Mouse (Mus musculus): ENCODE results near the gene Pard6a. TPM values are rescaled to one million over a fixed set of nuclear protein-coding genes. Genes with fewer than 3 reads are reported as not detected.

Pard6a gene
- polyA plus RNA-seq, 1 experiment from 2014 or later: 18.2 TPM

DNA sequence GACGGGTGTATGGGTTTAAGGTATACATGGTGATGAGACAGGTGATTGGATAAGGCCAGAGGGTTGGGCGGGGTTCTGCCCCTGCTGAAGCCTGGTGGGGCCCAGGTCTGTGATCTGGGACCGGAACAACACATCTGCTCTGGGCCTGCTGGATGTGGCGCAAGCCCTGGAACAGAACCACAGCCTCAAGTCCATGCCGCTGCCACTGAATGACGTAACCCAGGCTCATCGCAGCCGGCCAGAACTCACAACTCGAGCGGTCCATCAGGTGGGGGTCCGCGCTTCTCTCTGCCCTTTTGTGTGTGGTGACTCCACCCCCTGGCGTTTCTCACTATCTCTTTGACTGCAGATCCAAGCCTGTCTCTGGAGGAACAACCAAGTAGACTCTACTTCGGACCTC is 10.0 kb upstream of the Pard6a start:
- WGBS: 82% methylated on average over 14 of the region's 14 CpGs
- no peak overlapping the region for H3K4me3 ChIP-seq
- no peak overlapping the region for H3K27ac ChIP-seq
- ATAC-seq (ENCODE audit: insufficient number of reproducible peaks, insufficient read depth, low FRiP score, low TSS enrichment): no peak
- peaks cover 10% of the 10 kb centered on the region for H3K4me1 ChIP-seq
- peaks cover 6% of the 10 kb centered on the region; the same call in 1 of the 2 replicates for H3K36me3 ChIP-seq
- no peak overlapping the region for H3K4me2 ChIP-seq (replicated peaks)
- H3K27me3 ChIP-seq: peaks cover 12% of the 10 kb centered on the region
- peaks cover 7% of the 10 kb centered on the region; the same call in 1 of the 2 replicates for H3K9me3 ChIP-seq
- H3K9ac ChIP-seq: no peak overlapping the region

DNA sequence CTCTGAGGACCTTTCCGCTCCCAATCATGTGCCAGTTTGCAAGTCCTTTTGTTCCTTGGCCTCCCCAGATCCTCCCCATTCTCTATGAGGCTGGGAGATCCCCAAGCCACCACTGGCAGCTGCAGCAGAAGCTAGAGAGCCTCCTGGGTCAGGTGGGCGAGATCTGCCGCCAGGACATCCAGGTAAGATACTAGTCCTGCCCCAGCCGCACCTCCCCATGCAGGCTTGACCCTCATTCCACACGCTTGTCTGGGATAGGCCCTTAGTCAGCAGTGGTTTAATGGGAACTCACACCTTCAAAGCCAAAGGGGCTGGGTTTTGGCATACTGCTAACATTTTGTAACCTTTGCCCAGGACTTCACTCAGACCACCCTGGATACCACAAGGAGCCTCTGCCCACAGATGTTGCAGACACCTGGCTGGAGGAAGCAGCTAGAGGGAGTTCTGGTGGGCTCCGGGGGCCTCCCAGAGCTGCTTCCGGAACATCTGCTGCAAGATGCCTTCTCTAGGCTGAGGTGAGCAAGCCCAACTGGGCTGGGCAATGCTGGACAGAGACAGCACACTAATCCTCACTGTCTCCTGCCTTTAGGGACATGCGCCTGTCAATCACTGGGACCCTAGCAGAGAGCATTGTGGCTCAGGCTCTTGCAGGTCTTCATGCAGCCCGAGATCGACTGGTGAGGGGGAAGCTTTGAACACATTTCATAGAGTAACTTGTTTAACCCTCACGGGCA is 8.3 kb upstream of the Pard6a start:
- Histone ChIP-seq H3K4me3 (no peak overlapping the region), H3K27me3 (peaks cover 12% of the 10 kb centered on the region), H3K27ac (no peak overlapping the region), H3K9ac (no peak overlapping the region), H3K4me2 (replicated peaks) (no peak overlapping the region), H3K36me3 (peaks cover 12% of the 10 kb centered on the region), H3K9me3 (peaks cover 7% of the 10 kb centered on the region; the same call in 1 of the 2 replicates), H3K4me1 (peaks cover 10% of the 10 kb centered on the region)
- 91% methylated on average over 11 of the region's 11 CpGs for WGBS
- ATAC-seq (ENCODE audit: insufficient number of reproducible peaks, insufficient read depth, low FRiP score, low TSS enrichment): no peak

DNA sequence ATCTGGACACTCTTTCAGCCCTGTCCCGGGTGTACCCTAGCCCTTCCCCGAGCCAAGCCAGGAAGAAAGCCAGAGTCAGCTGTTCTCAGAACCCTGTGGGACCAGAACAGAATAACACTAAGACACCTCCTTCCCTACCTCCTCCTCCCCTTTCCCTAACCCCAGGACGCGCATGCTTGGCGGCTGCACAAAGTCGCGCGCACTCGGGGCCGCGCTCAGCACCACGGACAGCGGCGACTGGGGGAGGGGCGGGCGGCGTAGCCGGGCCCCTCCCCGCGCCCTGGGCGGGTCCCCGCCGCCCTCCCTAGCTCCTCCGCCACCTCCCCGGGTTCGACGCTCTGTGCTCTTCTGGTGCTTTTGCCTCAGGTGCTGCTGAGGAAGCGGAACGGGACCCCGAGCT is 7.3 kb upstream of the Pard6a start:
- peak overlapping the region; percentile 54 for H3K9ac ChIP-seq
- H3K27me3 ChIP-seq: peaks cover 12% of the 10 kb centered on the region
- 2% methylated on average over 30 of the region's 30 CpGs for WGBS
- peaks cover 7% of the 10 kb centered on the region; the same call in 1 of the 2 replicates for H3K9me3 ChIP-seq
- H3K4me3 ChIP-seq: peak overlapping the region; percentile 41
- H3K27ac ChIP-seq: no peak overlapping the region
- H3K36me3 ChIP-seq: peaks cover 21% of the 10 kb centered on the region
- peaks cover 10% of the 10 kb centered on the region for H3K4me1 ChIP-seq
- H3K4me2 ChIP-seq (replicated peaks): peak overlapping the region; percentile 94
- ATAC-seq (ENCODE audit: insufficient number of reproducible peaks, insufficient read depth, low FRiP score, low TSS enrichment): no peak

DNA sequence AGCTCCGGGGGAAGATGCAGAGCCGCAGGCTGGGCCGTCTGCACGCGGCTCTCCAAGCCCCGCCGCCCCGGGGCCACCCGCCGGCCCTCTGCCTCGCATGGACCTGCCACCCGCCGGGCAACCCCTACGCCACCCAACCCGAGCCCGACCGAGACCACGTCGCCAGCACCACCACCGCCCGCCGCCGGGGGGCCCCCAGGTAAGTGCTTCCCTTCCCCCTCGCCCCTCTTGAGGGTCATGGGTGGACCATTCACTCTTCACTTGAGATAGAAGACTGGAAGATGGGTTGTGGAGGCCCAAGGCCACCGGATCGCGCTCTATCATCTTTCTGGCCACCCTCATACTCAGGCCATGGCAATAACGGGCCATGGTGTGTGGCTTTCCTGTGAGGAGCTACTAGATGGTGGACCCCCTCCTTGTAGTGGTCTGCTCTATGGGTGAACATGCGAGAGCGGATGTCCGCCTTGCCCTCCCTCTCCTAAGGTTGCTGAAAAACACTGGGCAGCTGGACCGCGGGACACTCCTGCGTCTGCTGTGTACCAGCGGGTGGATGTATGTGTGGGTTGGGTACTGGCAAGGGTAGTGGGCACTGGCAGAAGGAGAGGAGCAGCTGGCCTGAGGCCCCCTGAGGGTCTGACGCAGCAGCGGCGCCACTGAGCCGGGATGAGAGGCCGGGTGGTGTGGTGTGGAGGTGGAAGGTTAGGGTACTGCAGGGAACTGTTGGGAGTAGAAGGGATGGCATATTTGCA is 6.7 kb upstream of the Pard6a start:
- Histone ChIP-seq H3K4me1 (peaks cover 10% of the 10 kb centered on the region), H3K4me2 (replicated peaks) (peak overlapping the region; percentile 94), H3K27me3 (peaks cover 12% of the 10 kb centered on the region), H3K27ac (no peak overlapping the region), H3K9me3 (peaks cover 7% of the 10 kb centered on the region; the same call in 1 of the 2 replicates), H3K9ac (peak overlapping the region; percentile 54), H3K36me3 (peaks cover 24% of the 10 kb centered on the region), H3K4me3 (peak overlapping the region; percentile 41)
- ATAC-seq (ENCODE audit: insufficient number of reproducible peaks, insufficient read depth, low FRiP score, low TSS enrichment): peak; percentile 44
- WGBS: 7% methylated on average over 40 of the region's 40 CpGs

DNA sequence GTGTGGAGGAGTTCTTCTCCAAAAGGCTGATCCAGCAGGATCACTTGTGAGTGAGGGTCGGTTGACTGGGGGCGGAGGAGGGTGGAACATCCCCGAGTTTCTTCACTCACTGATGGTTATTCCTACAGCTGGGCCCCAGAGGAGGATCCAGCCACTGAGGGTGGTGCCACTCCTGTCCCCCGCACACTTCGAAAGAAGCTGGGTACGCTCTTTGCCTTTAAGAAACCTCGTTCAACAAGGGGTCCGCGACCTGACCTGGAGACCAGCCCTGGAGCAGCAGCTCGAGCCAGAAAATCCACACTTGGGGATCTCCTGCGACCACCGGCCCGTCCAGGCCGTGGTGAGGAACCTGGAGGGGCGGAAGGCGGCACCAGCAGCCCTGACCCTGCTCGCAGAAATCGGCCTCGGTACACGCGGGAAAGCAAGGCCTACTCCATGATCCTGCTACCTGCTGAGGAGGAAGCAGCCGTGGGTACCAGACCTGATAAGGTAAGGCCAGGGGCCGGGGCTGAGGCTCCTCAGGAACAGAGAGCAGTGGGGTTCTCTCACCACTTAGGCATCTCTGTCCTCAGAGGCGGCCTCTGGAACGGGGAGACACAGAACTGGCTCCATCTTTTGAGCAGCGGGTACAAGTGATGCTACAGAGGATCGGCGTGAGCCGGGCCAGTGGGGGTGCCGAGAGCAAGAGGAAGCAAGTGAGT is 5.7 kb upstream of the Pard6a start:
- Histone ChIP-seq H3K9me3 (peaks cover 7% of the 10 kb centered on the region; the same call in 1 of the 2 replicates), H3K36me3 (peaks cover 24% of the 10 kb centered on the region), H3K27me3 (peaks cover 12% of the 10 kb centered on the region), H3K9ac (no peak overlapping the region), H3K4me2 (replicated peaks) (no peak overlapping the region), H3K4me1 (peaks cover 13% of the 10 kb centered on the region), H3K27ac (no peak overlapping the region), H3K4me3 (no peak overlapping the region)
- no peak for ATAC-seq (ENCODE audit: insufficient number of reproducible peaks, insufficient read depth, low FRiP score, low TSS enrichment)
- 81% methylated on average over 30 of the region's 30 CpGs for WGBS

DNA sequence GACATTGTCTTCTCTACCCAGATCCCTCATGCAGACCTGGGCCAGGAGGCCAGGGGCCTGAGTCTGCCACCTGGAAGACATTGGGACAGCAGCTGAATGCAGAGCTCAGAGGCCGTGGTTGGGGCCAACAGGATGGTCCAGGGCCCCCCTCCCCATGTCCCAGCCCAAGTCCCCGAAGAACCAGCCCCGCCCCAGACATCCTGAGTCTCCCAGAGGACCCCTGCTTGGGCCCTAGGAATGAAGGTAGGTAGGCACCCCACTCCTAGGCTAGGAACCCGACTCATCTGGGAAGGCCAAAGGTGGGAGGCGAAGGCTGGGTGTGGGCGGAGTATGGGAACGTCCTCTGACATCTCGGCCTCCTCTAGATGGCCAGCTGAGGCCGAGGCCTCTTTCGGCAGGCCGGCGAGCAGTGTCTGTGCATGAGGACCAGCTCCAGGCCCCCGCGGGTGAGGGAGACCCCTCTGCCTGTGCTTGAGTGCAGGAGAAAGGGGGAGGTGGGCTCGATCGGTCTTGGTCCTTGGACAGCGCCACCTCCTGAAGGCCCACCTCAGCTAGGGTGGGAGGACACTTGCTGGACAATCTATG is 3.7 kb upstream of the Pard6a start:
- no peak overlapping the region for H3K9ac ChIP-seq

DNA sequence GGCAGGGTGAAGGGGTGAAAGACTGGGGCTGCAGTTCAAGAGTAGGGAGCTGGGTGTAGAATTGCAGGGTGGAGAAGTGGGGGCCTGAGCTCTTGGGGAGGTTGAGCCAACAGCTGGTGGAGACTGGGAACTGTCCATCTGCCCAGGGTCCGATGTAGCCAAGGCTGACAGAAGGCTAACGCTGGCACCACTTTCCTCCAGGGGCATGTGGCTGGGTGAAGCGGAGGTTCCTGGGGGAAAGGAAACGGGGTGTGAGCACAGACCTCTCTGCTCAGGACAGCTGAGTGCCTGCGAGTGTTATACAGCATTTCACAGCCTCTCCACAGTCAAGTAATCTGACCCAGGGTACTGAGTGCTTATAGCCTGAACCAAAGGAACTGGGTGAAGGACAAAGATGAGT is 2.2 kb upstream of the Pard6a start:
- 93% methylated on average over 5 of the region's 5 CpGs for WGBS
- no peak overlapping the region for H3K4me3 ChIP-seq
- no peak overlapping the region for H3K4me2 ChIP-seq (replicated peaks)
- H3K4me1 ChIP-seq: peaks cover 27% of the 10 kb centered on the region
- ATAC-seq (ENCODE audit: insufficient number of reproducible peaks, insufficient read depth, low FRiP score, low TSS enrichment): no peak
- H3K9ac ChIP-seq: no peak overlapping the region
- no peak overlapping the region for H3K27ac ChIP-seq
- peaks cover 32% of the 10 kb centered on the region for H3K36me3 ChIP-seq
- peaks cover 12% of the 10 kb centered on the region for H3K27me3 ChIP-seq
- H3K9me3 ChIP-seq: no peaks in the 10 kb centered on the region

More for the DNA sequence above, 3.7 kb upstream of the Pard6a start:
- H3K4me3 ChIP-seq: no peak overlapping the region
- H3K4me1 ChIP-seq: peaks cover 25% of the 10 kb centered on the region
- 91% methylated on average over 17 of the region's 17 CpGs for WGBS
- no peak for ATAC-seq (ENCODE audit: insufficient number of reproducible peaks, insufficient read depth, low FRiP score, low TSS enrichment)
- no peak overlapping the region for H3K4me2 ChIP-seq (replicated peaks)
- peaks cover 7% of the 10 kb centered on the region; the same call in 1 of the 2 replicates for H3K9me3 ChIP-seq
- peaks cover 24% of the 10 kb centered on the region for H3K36me3 ChIP-seq
- no peak overlapping the region for H3K27ac ChIP-seq
- peaks cover 12% of the 10 kb centered on the region for H3K27me3 ChIP-seq

DNA sequence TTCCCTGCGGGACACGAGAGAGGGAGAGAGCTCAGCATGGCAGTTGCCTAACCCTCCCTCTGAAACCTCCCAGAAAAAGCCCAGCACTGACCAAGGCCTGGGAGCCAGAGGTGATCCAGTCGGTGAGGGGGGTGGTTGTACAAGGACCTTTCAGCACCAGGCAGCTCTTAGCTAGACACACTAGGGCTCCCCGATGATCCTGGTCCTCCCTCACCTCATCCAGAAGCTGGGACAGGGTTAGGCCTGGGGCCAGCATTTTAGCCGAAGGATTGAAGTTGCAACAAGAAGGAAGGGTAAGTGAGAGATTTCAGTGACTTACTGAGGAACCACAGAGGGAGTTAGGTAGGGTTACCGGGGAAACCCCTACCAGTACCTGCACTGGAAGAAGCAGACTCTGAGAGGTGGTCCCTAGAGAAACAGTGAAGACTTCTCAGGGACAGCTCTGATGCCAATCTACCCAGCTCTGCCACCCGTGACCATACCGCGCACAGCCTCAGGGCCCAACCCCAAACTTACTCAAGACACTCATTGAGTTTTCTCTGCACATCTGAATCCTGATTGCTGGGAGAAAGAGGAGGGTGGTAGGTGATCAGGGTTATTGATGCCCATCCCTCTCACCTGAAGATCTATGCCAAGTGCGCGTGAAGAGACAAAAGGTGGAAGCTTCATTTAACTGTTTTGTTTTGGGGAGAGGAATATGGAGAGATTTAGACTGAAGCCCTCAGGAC is 1.3 kb upstream of the Pard6a start:
- Histone ChIP-seq H3K4me1 (peaks cover 18% of the 10 kb centered on the region), H3K27me3 (peaks cover 8% of the 10 kb centered on the region), H3K36me3 (peaks cover 41% of the 10 kb centered on the region), H3K27ac (no peak overlapping the region), H3K9ac (peak overlapping the region; percentile 54), H3K9me3 (no peaks in the 10 kb centered on the region), H3K4me3 (peak overlapping the region; percentile 71), H3K4me2 (replicated peaks) (peak overlapping the region; percentile 90)
- ATAC-seq (ENCODE audit: insufficient number of reproducible peaks, insufficient read depth, low FRiP score, low TSS enrichment): no peak
- 90% methylated on average over 11 of the region's 11 CpGs for WGBS

DNA sequence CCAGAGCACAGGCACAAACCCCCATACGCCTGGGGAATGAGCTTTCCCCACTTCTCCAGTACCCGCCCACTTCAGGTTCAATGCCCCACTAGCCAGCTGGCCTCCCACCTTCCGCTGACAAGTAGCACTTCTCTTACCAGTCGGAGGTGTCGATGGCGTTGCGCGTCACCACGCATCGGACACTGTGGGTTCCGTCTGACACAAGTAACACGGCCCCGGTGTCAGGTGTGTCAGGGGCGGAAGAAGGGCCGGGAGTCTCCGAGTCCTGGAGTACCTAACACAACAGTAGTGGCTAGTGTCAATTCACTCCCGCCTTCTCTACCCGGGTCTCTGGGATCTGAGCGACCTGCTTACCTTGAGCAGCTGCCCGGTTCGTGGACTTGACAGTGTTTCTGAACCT is 382 bp upstream of the Pard6a start:
- H3K27me3 ChIP-seq: peaks cover 1% of the 10 kb centered on the region; the same call in 1 of the 2 replicates
- peak overlapping the region; percentile 90 for H3K27ac ChIP-seq
- ATAC-seq (ENCODE audit: insufficient number of reproducible peaks, insufficient read depth, low FRiP score, low TSS enrichment): peak; percentile 42
- H3K4me3 ChIP-seq: peak overlapping the region; percentile 71
- WGBS: 0% methylated on average over 21 of the region's 21 CpGs
- H3K9me3 ChIP-seq: no peaks in the 10 kb centered on the region
- H3K36me3 ChIP-seq: peaks cover 41% of the 10 kb centered on the region
- peak overlapping the region; percentile 90 for H3K4me2 ChIP-seq (replicated peaks)
- peak overlapping the region; percentile 54 for H3K9ac ChIP-seq
- H3K4me1 ChIP-seq: peaks cover 17% of the 10 kb centered on the region

DNA sequence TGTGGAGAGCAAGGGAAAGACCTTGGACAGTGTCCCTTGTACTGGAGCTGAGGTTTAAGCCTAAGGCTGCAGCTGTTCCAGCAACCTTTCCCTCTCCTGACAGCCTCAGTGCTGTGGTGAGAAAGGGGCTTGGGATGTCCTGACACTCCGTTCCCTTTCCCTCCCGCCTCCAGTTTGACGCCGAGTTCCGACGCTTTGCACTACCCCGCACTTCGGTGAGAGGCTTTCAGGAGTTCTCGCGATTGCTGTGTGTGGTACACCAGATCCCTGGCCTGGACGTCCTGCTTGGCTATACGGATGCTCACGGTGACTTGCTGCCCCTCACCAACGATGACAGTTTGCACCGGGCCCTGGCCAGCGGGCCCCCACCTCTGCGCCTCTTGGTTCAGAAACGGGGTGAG is 1.1 kb downstream of the Pard6a start:
- Histone ChIP-seq H3K9ac (peak overlapping the region; percentile 54), H3K4me1 (peaks cover 27% of the 10 kb centered on the region), H3K36me3 (peaks cover 41% of the 10 kb centered on the region), H3K27ac (0 out of 2 replicates have a peak overlapping the region, but pooled peaks have one; percentile 90), H3K4me3 (peak overlapping the region; percentile 71), H3K27me3 (no peaks in the 10 kb centered on the region; the same call in 1 of the 2 replicates), H3K9me3 (no peaks in the 10 kb centered on the region), H3K4me2 (replicated peaks) (peak overlapping the region; percentile 90)
- 49% methylated on average over 18 of the region's 18 CpGs for WGBS
- no peak for ATAC-seq (ENCODE audit: insufficient number of reproducible peaks, insufficient read depth, low FRiP score, low TSS enrichment)

Measured in embryonic facial prominence, embryonic 12.5 days (tissue).